Mouse (Mus musculus) retina, postnatal 7 days (tissue): ENCODE measurements around the gene Mmp8.

Experiments
- DNase-seq: peaks from one replicate; pipeline ENCODE4 v3.0.0-alpha.2; 2012; ENCODE audit warnings: low read depth, low spot score

Mmp8 gene

DNA sequence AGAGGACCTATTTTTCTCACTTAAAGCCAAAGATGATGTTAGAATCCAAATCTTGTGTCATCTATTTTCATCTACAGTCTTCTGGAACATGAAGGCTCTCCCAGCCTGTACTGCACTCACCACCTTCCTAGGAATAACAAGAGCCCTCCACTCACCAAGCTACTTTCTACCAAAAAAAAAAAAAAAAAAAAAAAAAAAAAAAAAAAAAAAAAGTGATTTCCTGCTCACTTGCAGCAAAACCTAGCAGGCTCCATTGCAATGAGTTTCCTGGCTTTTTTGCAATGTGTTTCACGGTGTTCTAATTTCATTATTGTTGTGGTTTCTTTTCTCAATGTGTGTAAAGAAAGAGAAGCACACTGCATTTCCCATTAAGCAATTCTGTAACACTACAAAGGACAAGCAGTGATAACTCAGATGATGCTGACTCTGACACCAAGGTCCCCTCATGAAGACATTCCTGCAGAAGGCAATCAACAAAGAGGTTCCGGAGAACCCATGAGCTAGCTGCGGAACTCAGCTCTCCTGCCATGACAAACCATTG is 35.1 kb downstream of the Mmp8 start:
- DNase-seq: no peak

DNA sequence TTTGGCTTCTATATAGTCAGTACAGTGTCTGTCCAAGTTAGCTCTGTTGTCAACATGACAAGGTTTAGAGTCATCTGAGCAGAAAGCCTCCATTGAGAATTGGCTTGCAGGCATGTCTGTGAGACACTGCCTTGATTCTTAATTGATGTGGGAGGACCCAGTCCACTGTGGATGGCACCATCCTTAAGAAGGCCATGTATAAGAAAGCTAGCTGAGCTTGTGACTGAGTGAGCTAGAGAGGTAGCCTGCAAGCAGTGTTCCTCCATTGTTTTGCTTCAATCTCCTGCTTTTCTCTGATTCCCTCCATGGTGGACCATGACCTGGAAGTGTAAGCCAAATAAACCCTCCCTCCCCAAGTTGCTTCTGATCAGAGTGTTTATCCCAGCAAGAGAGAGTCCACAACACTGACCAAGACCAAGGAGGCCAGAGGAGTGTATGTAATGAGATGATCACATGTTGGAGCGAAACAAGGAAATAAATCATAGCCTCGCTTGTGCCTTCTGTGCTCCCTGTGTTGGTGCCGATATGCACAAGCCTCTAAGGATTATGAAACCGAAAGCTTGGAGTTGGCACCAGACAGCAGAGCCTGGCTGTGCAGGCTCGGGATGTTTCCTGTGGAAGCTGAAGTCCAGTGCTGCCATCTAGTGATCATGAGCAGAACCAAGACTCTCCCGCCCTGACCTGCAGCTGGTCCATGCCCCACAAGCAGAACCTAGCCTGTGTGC is 36.7 kb downstream of the Mmp8 start:
- peak; percentile 66 for DNase-seq

DNA sequence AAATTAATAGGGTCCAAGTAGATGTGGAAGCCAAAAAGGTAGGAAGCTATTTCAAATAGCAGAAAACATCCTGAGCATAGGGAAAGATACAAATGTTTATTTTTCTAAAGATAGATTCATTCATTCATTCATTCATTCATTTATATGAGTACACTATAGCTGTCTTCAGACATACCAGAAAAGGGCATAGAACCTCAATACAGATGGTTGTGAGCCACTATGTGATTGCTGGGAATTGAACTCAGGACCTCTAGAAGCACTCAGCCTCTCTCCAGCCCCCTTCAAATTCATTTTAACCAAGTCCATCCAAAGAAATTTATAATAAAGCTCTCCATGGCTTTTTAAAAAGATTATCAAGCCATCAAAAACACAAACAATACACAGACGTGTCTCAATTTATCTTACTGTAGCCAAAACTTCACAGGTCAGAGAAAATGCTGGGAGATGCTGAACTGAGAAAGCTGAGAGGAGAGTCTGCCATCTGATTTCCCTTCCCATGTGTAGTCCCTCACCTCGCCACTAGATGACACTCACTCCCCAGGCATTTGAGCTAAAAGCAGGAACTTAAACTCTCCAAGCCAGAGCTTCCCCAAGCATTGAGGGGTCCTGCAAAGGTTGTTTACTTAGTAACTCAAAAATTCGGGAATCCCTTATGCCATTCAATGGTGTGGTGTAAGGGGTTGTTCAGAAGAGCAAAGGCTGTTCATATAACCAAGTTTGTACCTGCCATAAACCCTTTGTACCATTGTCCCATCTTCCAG is 44.9 kb downstream of the Mmp8 start:
- peak; percentile 43 for DNase-seq

DNA sequence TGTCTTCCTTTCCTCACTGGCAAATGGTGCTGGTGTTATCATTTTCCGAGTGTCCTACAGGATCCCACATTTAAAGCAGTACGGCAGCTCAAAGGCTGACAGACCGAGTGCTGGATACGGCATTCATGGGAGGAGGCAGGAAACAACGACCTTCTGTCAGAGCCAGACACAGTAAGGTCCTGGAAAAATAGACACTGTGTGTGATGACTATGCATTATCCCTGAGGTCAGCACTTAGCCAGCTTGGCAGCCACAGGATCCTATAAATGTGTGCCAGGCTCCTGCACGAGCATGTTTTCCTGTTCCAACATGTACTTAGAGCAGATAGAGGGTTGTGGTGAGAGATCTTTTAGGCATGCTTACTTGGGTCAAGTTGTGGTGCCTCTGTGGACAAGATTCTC is 45.7 kb downstream of the Mmp8 start:
- no peak for DNase-seq

DNA sequence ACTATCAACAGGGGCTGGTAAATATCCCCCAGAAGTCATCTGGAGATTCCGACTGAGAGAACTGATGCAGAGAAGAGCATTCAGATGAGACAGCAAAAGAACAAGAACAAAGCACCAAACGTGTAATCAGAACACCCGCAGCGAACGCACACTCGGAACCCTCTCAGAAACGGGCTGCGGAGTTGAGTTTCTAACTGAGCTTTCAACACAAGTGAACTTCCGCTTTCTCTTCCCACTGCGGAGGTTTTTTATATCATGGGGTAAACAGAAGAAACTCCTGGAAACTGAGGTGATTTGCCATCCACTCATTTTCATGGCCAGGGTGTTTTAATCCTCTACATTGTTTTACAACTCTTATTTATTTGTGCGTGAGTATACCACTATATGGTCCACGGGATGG is 47.4 kb downstream of the Mmp8 start:
- DNase-seq: no peak
